Mouse (Mus musculus) liver, embryonic 15.5 days (tissue): ENCODE results near the gene Kcnk13. TPM values are rescaled to one million over a fixed set of nuclear protein-coding genes. Genes with fewer than 3 reads are reported as not detected.
A peak's percentile ranks its signal among the peaks of the same experiment; 100 is the strongest.
"Not testable (repeated sequence)": the region's sequence is repeated elsewhere in the genome, so short reads cannot be mapped to it uniquely, and the experiment has no call there.

Experiments used
- ATAC-seq: fragments of 200-750 bp; cut with Nextera tagmentation; 2 replicates; pipeline ENCODE4 v1.8.0; 2017; ENCODE audit warnings: moderate number of reproducible peaks, mild to moderate bottlenecking, moderate library complexity; ENCODE audit not compliant: insufficient read depth
- H3K27ac ChIP-seq: fragments of 300-500 bp; sonication (generic); replicated peaks from 2 replicates; pipeline ENCODE4 v1.5.1; 2015; ENCODE audit warnings: mild to moderate bottlenecking, inconsistent platforms
- H3K27me3 ChIP-seq: fragments of 300-500 bp; sonication (generic); 2 replicates; pipeline ENCODE4 v1.6.1; 2015; ENCODE audit warnings: mild to moderate bottlenecking, inconsistent platforms
- H3K36me3 ChIP-seq: fragments of 300-500 bp; sonication (generic); replicated peaks from 2 replicates; pipeline ENCODE4 v1.6.1; 2015; ENCODE audit warnings: moderate library complexity, mild to moderate bottlenecking, inconsistent platforms
- H3K4me1 ChIP-seq: fragments of 300-500 bp; sonication (generic); replicated peaks from 2 replicates; pipeline ENCODE4 v1.6.1; 2015; ENCODE audit warnings: inconsistent platforms
- H3K4me2 ChIP-seq: fragments of 300-500 bp; sonication (generic); 2 replicates; pipeline ENCODE4 v1.6.1; 2015; ENCODE audit warnings: moderate library complexity, mild to moderate bottlenecking, inconsistent platforms
- H3K4me3 ChIP-seq: fragments of 300-500 bp; sonication (generic); replicated peaks from 2 replicates; pipeline ENCODE4 v1.5.1; 2015; ENCODE audit warnings: mild to moderate bottlenecking, inconsistent platforms
- H3K9ac ChIP-seq: fragments of 300-500 bp; sonication (generic); 2 replicates; pipeline ENCODE4 v1.6.1; 2015; ENCODE audit warnings: moderate library complexity, mild to moderate bottlenecking, inconsistent platforms
- H3K9me3 ChIP-seq: fragments of 300-500 bp; sonication (generic); replicated peaks from 2 replicates; pipeline ENCODE4 v1.6.1; 2016; ENCODE audit warnings: inconsistent platforms
- WGBS: fragments of 180-500 bp; shearing (Covaris S2); methylation state at CpG from one replicate; pipeline ENCODE4 v1.1.7; 2015; ENCODE audit warnings: mixed read lengths; ENCODE audit not compliant: insufficient replicate concordance; 5-methylcytosine and 5-hydroxymethylcytosine counted together
- polyA plus RNA-seq: library from polyadenylated mRNA; unstranded; fragments of >200 nt; fragmentation: Nextera tagmentation; extraction: Ambion mirVana; gene quantifications from 2 replicates; pipeline ENCODE4 v1.2.1, GENCODE M21; 2015

Kcnk13 gene
- polyA plus RNA-seq, 1 experiment from 2014 or later: 0.79 TPM

GRCm38 (mm10) chr12:99966116-99966770, 1.9 kb downstream of the Kcnk13 start:
- ATAC-seq: no peak
- Histone ChIP-seq H3K9me3 (no peaks in the 10 kb centered on the region), H3K36me3 (no peaks in the 10 kb centered on the region), H3K27me3 (peaks cover 80% of the 10 kb centered on the region), H3K4me2 (peak overlapping the region; percentile 64), H3K4me1 (peaks cover 12% of the 10 kb centered on the region), H3K9ac (no peak overlapping the region), H3K27ac (no peak overlapping the region), H3K4me3 (peak overlapping the region; percentile 47)
- 7% methylated on average over 25 of the region's 25 CpGs for WGBS

GRCm38 (mm10) chr12:99966881-99967363, 2.6 kb downstream of the Kcnk13 start:
- WGBS: 8% methylated on average over 12 of the region's 12 CpGs
- H3K27me3 ChIP-seq: peaks cover 81% of the 10 kb centered on the region
- no peak overlapping the region for H3K27ac ChIP-seq

GRCm38 (mm10) chr12:99969906-99970305, 5.6 kb downstream of the Kcnk13 start:
- no peak overlapping the region for H3K9ac ChIP-seq
- no peak overlapping the region for H3K27ac ChIP-seq
- H3K4me2 ChIP-seq: no peak overlapping the region
- H3K4me1 ChIP-seq: peaks cover 5% of the 10 kb centered on the region
- H3K9me3 ChIP-seq: no peaks in the 10 kb centered on the region
- no peak for ATAC-seq
- no peak overlapping the region for H3K4me3 ChIP-seq
- WGBS: 54% methylated on average over 4 of the region's 4 CpGs
- H3K27me3 ChIP-seq: peaks cover 60% of the 10 kb centered on the region
- H3K36me3 ChIP-seq: no peaks in the 10 kb centered on the region

More at GRCm38 (mm10) chr12:99966881-99967363, 2.6 kb downstream of the Kcnk13 start:
- H3K9ac ChIP-seq: no peak overlapping the region
- H3K9me3 ChIP-seq: no peaks in the 10 kb centered on the region
- no peaks in the 10 kb centered on the region for H3K36me3 ChIP-seq
- H3K4me1 ChIP-seq: peaks cover 12% of the 10 kb centered on the region
- no peak overlapping the region for H3K4me2 ChIP-seq
- H3K4me3 ChIP-seq: 0 out of 2 replicates have a peak overlapping the region, but pooled peaks have one; percentile 47
- ATAC-seq: no peak

GRCm38 (mm10) chr12:99971205-99971894, 7.1 kb downstream of the Kcnk13 start:
- WGBS: 54% methylated on average over 7 of the region's 7 CpGs
- H3K27me3 ChIP-seq: peaks cover 45% of the 10 kb centered on the region
- H3K4me1 ChIP-seq, H3K4me3 ChIP-seq, H3K27ac ChIP-seq, H3K9ac ChIP-seq, ATAC-seq, H3K36me3 ChIP-seq, H3K4me2 ChIP-seq, H3K9me3 ChIP-seq: not testable (repeated sequence)

- H3K9ac ChIP-seq: no peak overlapping the region
- H3K27me3 ChIP-seq: peaks cover 31% of the 10 kb centered on the region
- ATAC-seq: no peak
- H3K9me3 ChIP-seq: no peaks in the 10 kb centered on the region
- no peak overlapping the region for H3K4me3 ChIP-seq
- H3K4me2 ChIP-seq: no peak overlapping the region
- WGBS: 56% methylated on average over 7 of the region's 7 CpGs
- H3K27ac ChIP-seq: no peak overlapping the region
- no peaks in the 10 kb centered on the region for H3K36me3 ChIP-seq
- no peaks in the 10 kb centered on the region for H3K4me1 ChIP-seq
Measured at GRCm38 (mm10) chr12:99972825-99973224, 8.5 kb downstream of the Kcnk13 start.

- no peaks in the 10 kb centered on the region for H3K9me3 ChIP-seq
- no peaks in the 10 kb centered on the region for H3K36me3 ChIP-seq
- no peaks in the 10 kb centered on the region for H3K4me1 ChIP-seq
- no peak overlapping the region for H3K4me3 ChIP-seq
- H3K4me2 ChIP-seq: no peak overlapping the region
- no peak overlapping the region for H3K9ac ChIP-seq
- no peak for ATAC-seq
- H3K27me3 ChIP-seq: peaks cover 22% of the 10 kb centered on the region
- no peak overlapping the region for H3K27ac ChIP-seq
- 40% methylated on average over 1 of the region's 1 CpGs for WGBS
Measured at GRCm38 (mm10) chr12:99973659-99974058, 9.4 kb downstream of the Kcnk13 start.

GRCm38 (mm10) chr12:99979541-99979940, 15.2 kb downstream of the Kcnk13 start:
- no peak for ATAC-seq
- Histone ChIP-seq H3K4me1 (no peaks in the 10 kb centered on the region), H3K4me3 (no peak overlapping the region), H3K27me3 (no peaks in the 10 kb centered on the region), H3K4me2 (no peak overlapping the region), H3K9me3 (no peaks in the 10 kb centered on the region), H3K27ac (no peak overlapping the region), H3K9ac (no peak overlapping the region), H3K36me3 (no peaks in the 10 kb centered on the region)
- WGBS: 41% methylated on average over 4 of the region's 4 CpGs

GRCm38 (mm10) chr12:99986797-99987196, 22.5 kb downstream of the Kcnk13 start:
- Histone ChIP-seq H3K36me3 (no peaks in the 10 kb centered on the region), H3K9ac (no peak overlapping the region), H3K27me3 (no peaks in the 10 kb centered on the region), H3K9me3 (no peaks in the 10 kb centered on the region), H3K4me1 (no peaks in the 10 kb centered on the region), H3K4me2 (no peak overlapping the region), H3K4me3 (no peak overlapping the region), H3K27ac (no peak overlapping the region)
- ATAC-seq: no peak
- 74% methylated on average over 5 of the region's 5 CpGs for WGBS

- WGBS: 55% methylated on average over 2 of the region's 2 CpGs
- Histone ChIP-seq H3K4me3 (no peak overlapping the region), H3K4me2 (no peak overlapping the region), H3K27me3 (no peaks in the 10 kb centered on the region), H3K4me1 (no peaks in the 10 kb centered on the region), H3K36me3 (no peaks in the 10 kb centered on the region), H3K27ac (no peak overlapping the region), H3K9me3 (no peaks in the 10 kb centered on the region), H3K9ac (no peak overlapping the region)
- no peak for ATAC-seq
Measured at GRCm38 (mm10) chr12:99988144-99988543, 23.8 kb downstream of the Kcnk13 start.

GRCm38 (mm10) chr12:99992362-99992862, 28.1 kb downstream of the Kcnk13 start:
- no peak overlapping the region for H3K4me3 ChIP-seq
- 70% methylated on average over 11 of the region's 11 CpGs for WGBS
- no peak overlapping the region for H3K27ac ChIP-seq
- no peak overlapping the region for H3K9ac ChIP-seq
- no peaks in the 10 kb centered on the region for H3K9me3 ChIP-seq
- no peaks in the 10 kb centered on the region for H3K27me3 ChIP-seq
- H3K4me2 ChIP-seq: no peak overlapping the region
- ATAC-seq: no peak
- H3K36me3 ChIP-seq: no peaks in the 10 kb centered on the region
- H3K4me1 ChIP-seq: no peaks in the 10 kb centered on the region

- Histone ChIP-seq H3K4me3 (no peak overlapping the region), H3K9ac (no peak overlapping the region), H3K27me3 (no peaks in the 10 kb centered on the region), H3K9me3 (no peaks in the 10 kb centered on the region), H3K4me2 (no peak overlapping the region), H3K27ac (no peak overlapping the region), H3K4me1 (no peaks in the 10 kb centered on the region), H3K36me3 (no peaks in the 10 kb centered on the region)
- ATAC-seq: no peak
- WGBS: 72% methylated on average over 10 of the region's 10 CpGs
Measured at GRCm38 (mm10) chr12:99993146-99993890, 29.0 kb downstream of the Kcnk13 start.
